Mouse (Mus musculus) neural tube, embryonic 14.5 days (tissue): ENCODE measurements around the gene Gm42669. TPM values are rescaled to one million over a fixed set of nuclear protein-coding genes. Genes with fewer than 3 reads are reported as not detected.

Experiments
- ATAC-seq: fragments of 200-750 bp; cut with Nextera tagmentation; 2 replicates; pipeline ENCODE4 v1.8.0; 2017; ENCODE audit warnings: low read depth, mild to moderate bottlenecking, moderate TSS enrichment, moderate library complexity
- H3K27ac ChIP-seq: fragments of 300-500 bp; sonication (generic); 2 replicates; pipeline ENCODE4 v1.5.1; 2014; ENCODE audit warnings: low read depth, mild to moderate bottlenecking, control low read depth, low read length, moderate library complexity, mixed read lengths
- H3K27me3 ChIP-seq: fragments of 300-500 bp; sonication (generic); 2 replicates; pipeline ENCODE4 v1.6.1; 2014; ENCODE audit warnings: low read length; ENCODE audit not compliant: control insufficient read depth, insufficient read depth
- H3K36me3 ChIP-seq: fragments of 300-500 bp; sonication (generic); 2 replicates; pipeline ENCODE4 v1.6.1; 2014; ENCODE audit warnings: low read length, mixed read lengths; ENCODE audit not compliant: control insufficient read depth, insufficient read depth
- H3K4me1 ChIP-seq: fragments of 300-500 bp; sonication (generic); 2 replicates; pipeline ENCODE4 v1.6.1; 2014; ENCODE audit warnings: low read length; ENCODE audit not compliant: control insufficient read depth, insufficient read depth
- H3K4me2 ChIP-seq: fragments of 300-500 bp; sonication (generic); 2 replicates; pipeline ENCODE4 v1.6.1; 2014; ENCODE audit warnings: mild to moderate bottlenecking, low read depth, low read length, control low read depth
- H3K4me3 ChIP-seq: fragments of 300-500 bp; sonication (generic); 2 replicates; pipeline ENCODE4 v1.5.1; 2014; ENCODE audit warnings: low read depth, low read length, control low read depth, mixed read lengths
- H3K9ac ChIP-seq: fragments of 300-500 bp; sonication (generic); replicated peaks from 2 replicates; pipeline ENCODE4 v1.6.1; 2014; ENCODE audit warnings: low read depth, mild to moderate bottlenecking, control low read depth, low read length, mixed read lengths
- H3K9me3 ChIP-seq: fragments of 300-500 bp; sonication (generic); 2 replicates; pipeline ENCODE4 v1.6.1; 2016; ENCODE audit warnings: low read length; ENCODE audit not compliant: control insufficient read depth
- WGBS: fragments of 180-500 bp; shearing (Covaris S2); extraction: QIAGEN DNeasy Blood & Tissue Kit; methylation state at CpG from one replicate; pipeline ENCODE4 v1.1.7; 2014; 5-methylcytosine and 5-hydroxymethylcytosine counted together
- polyA plus RNA-seq: library from polyadenylated mRNA; unstranded; fragments of >200 nt; fragmentation: Nextera tagmentation; extraction: Ambion mirVana; gene quantifications from 2 replicates; pipeline ENCODE4 v1.2.1, GENCODE M21; 2014

Gene Gm42669
- 1.1 and 1.2 TPM in 2 replicates for polyA plus RNA-seq

DNA sequence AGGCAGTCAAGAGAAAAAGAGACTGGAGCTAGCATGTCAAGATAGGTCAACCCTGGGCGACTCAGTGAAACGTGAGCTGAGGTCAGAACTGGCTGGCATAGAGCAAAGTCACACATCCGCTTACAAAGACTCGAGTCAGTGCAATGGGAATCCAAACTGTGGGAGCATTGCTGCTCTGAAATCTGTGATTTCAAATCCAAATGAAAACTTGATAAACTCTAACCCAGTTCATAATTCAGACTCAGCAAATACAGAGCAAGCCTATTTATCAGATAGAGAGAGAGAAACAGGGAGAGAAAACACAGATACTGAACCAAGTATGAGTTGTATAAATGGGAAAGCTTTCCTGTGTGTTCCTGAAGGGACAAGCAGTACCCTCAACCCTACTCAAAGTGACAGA, at the start of gene Gm42669:
Gm42669 (plus strand) TSS at position 301 of the 400 bp plus-strand sequence.
- H3K9ac ChIP-seq, result no peak within 1 kb of the TSS
- H3K4me1 ChIP-seq, result no peaks in the 10 kb centered on the region
- H3K4me2 ChIP-seq, result no peak within 1 kb of the TSS
- H3K36me3 ChIP-seq, result peaks cover 9% of the 10 kb centered on the region; the same call in 1 of the 2 replicates
- H3K27ac ChIP-seq, result no peak within 1 kb of the TSS
- no peak within 1 kb of the TSS for H3K4me3 ChIP-seq
- ATAC-seq, result no peak
- 85% methylated on average over 4 of the region's 4 CpGs for WGBS
- no peaks in the 10 kb centered on the region for H3K27me3 ChIP-seq
- H3K9me3 ChIP-seq, result no peaks in the 10 kb centered on the region

DNA sequence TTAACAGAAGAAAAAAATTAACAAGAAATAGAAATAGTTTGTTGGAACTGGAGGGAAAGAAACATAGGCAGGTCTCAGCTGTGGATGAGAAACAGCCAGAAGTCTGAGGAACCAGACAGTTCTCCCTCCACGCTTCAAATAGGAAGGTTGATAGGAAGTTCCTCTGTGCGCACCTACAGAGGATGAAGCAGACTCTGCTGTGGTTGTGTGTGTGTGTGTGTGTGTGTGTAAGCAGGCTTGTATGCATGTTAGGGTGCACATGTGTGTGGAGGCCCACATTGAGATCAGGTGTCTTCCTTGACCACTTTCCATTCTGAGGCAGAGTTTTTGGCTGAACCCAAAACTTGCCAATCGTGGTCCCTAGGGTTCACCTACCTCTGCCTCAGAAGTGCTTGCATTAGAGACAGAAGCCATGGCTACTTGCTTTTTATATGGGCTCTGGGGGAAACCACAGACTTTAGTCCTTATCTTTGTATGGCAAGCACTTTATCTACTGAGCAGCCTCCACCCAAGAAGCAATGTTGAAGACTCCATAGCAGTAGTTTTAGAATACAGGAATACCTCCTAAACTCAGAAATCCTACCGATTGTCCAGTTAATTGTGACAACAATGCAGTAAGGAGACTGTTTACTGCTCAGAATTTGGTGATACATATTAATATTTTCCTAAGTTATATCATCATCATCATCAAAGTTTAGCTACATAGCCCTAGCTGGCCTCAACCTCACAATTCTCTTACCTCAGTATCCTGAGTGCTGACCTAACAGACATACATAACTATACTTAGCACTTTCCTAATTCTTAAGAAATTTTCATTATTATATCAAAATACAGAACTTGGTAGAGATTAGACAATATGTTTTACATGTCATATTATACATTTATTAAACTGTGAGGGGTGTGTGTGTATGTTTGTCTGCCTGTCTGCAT, 45.0 kb upstream of the Gm42669 start:
- WGBS, result 93% methylated on average over 4 of the region's 4 CpGs

DNA sequence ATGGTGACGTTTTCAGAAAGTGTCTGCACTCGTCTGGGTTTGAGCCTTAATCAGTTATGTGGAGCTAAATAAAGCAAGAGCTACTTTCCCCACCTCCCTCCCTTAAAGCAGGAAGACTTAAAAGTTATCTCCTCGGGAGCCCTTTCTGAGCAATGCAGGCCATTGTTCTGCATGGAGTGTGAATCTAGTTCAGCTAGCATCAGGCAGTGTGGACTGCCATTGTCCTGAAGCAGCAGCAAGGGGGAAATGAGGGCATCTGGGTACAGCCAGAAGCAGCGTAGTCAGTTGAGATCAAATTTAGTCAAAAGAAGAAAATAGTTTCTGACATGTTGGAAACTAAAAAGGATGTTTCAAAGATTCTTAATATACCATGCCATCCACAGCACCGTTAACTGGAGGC, 40.9 kb upstream of the Gm42669 start:
- no peak overlapping the region for H3K4me2 ChIP-seq
- H3K27me3 ChIP-seq, result no peaks in the 10 kb centered on the region
- WGBS, result 36% methylated on average over 5 of the region's 5 CpGs
- no peak for ATAC-seq
- no peaks in the 10 kb centered on the region for H3K4me1 ChIP-seq
- H3K27ac ChIP-seq, result no peak overlapping the region
- no peak overlapping the region for H3K4me3 ChIP-seq
- H3K9me3 ChIP-seq, result no peaks in the 10 kb centered on the region
- H3K36me3 ChIP-seq, result no peaks in the 10 kb centered on the region
- H3K9ac ChIP-seq, result no peak overlapping the region

More for the DNA sequence above, 45.0 kb upstream of the Gm42669 start:
- no peaks in the 10 kb centered on the region for H3K36me3 ChIP-seq
- ATAC-seq, result no peak
- no peaks in the 10 kb centered on the region for H3K4me1 ChIP-seq
- no peak overlapping the region for H3K4me2 ChIP-seq
- H3K27me3 ChIP-seq, result no peaks in the 10 kb centered on the region
- H3K9me3 ChIP-seq, result no peaks in the 10 kb centered on the region
- H3K4me3 ChIP-seq, result no peak overlapping the region
- no peak overlapping the region for H3K27ac ChIP-seq
- no peak overlapping the region for H3K9ac ChIP-seq

DNA sequence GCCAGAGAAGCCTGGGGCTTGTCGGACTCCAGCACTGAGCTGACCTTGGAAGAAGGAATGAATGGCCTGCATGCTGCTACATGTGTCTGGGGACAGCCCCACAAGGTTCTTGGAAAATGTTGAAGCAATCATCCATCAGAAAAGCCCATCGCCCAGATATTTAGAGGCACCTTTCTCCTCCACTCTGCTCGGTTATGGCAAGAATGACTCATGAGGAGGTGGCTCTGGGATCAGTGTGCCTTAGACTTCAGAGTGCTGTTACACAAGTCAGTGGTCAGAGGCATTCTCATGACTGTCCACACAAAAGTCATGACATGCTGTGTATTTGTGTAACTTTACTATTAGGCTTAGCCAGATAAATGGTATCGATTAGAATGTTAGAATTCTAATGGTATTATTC, 40.3 kb upstream of the Gm42669 start:
- H3K9ac ChIP-seq, result no peak overlapping the region
- WGBS, result 84% methylated on average over 4 of the region's 4 CpGs
- no peak for ATAC-seq
- no peak overlapping the region for H3K4me2 ChIP-seq
- no peaks in the 10 kb centered on the region for H3K36me3 ChIP-seq
- H3K9me3 ChIP-seq, result no peaks in the 10 kb centered on the region
- no peak overlapping the region for H3K27ac ChIP-seq
- H3K27me3 ChIP-seq, result no peaks in the 10 kb centered on the region
- no peaks in the 10 kb centered on the region for H3K4me1 ChIP-seq
- H3K4me3 ChIP-seq, result no peak overlapping the region

DNA sequence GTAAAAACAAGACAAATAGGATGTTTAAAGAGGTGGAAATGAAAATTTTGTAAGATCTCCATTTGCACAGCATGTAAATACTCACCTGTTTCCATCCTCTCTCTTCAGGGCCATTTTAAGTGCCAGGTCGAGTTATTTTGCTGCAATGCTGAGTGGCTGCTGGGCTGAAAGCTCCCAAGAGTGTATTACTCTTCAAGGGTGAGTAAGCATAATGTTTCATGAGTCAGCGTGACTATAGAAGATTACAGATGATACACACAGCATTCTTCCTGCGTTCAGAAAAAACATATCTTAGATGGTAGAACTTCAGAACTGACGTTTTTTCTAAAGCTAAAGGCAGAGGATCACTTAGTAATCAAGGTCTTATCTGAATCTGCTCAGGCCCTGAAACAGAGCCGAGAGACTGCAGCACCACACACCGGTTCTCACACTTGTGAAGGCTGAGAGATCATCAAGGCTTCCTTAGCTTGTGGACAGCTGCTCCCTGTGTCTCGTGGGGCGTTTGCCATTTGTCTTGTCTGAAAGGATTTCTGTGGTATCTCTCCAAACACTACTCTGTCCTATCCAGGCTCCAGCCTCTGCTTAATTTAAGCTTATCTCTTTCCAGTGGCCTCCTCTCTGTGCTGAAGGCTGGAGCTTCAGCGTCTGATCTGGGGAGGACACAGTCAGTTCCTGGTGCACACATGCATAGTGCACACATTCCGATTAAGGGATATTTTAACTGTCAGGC, 36.7 kb upstream of the Gm42669 start:
- no peak overlapping the region for H3K4me3 ChIP-seq
- no peak overlapping the region for H3K9ac ChIP-seq
- H3K9me3 ChIP-seq, result no peaks in the 10 kb centered on the region; the same call in 1 of the 2 replicates
- no peaks in the 10 kb centered on the region for H3K36me3 ChIP-seq
- H3K4me1 ChIP-seq, result no peaks in the 10 kb centered on the region
- ATAC-seq, result no peak
- H3K4me2 ChIP-seq, result no peak overlapping the region
- H3K27me3 ChIP-seq, result no peaks in the 10 kb centered on the region
- no peak overlapping the region for H3K27ac ChIP-seq
- 74% methylated on average over 10 of the region's 10 CpGs for WGBS

DNA sequence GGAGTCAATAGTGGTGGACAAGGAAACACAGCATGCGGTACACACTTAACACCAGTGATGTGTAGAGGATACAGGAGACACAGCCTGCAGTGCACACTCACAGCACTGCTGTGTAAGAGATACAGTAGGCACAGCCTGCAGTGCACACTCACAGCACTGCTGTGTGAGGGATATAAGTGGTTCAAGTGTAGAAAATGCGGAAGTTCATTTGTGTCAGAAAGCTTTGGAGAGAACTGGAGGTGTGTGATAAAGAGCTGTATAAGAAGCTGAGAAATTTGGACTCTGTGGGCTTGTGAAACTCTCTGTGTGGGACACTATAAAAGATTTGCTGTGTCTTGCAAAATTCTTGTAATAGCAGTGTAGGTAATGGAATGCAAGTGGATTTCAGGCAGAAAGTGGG, 27.2 kb upstream of the Gm42669 start:
- no peak overlapping the region for H3K4me3 ChIP-seq
- H3K9ac ChIP-seq, result no peak overlapping the region
- ATAC-seq, result no peak
- no peaks in the 10 kb centered on the region for H3K27me3 ChIP-seq
- no peaks in the 10 kb centered on the region for H3K4me1 ChIP-seq
- H3K36me3 ChIP-seq, result no peaks in the 10 kb centered on the region
- no peak overlapping the region for H3K4me2 ChIP-seq
- H3K9me3 ChIP-seq, result no peaks in the 10 kb centered on the region; the same call in 1 of the 2 replicates
- WGBS, result 93% methylated on average over 2 of the region's 2 CpGs
- no peak overlapping the region for H3K27ac ChIP-seq

DNA sequence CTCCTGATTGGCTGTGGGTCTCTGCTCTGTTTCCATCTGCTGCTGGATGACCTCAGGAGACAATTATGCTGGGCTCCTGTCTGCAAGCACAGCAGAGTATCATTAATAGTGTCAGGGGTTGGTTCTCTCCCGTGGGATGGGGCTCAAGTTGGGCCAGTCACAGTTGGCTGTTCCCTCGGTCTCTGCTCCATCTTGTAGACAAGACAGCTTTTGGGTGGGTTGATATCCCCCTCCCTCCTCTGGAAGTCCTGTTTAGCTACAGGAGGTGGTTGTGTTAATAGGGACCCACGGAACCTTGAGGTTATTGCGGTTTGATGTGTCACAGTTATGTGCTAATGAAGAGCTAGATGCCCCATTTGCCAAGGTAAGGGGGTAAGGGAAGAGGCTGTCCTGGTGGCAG, 18.4 kb upstream of the Gm42669 start:
- WGBS, result 77% methylated on average over 4 of the region's 4 CpGs
- no peak overlapping the region for H3K27ac ChIP-seq

DNA sequence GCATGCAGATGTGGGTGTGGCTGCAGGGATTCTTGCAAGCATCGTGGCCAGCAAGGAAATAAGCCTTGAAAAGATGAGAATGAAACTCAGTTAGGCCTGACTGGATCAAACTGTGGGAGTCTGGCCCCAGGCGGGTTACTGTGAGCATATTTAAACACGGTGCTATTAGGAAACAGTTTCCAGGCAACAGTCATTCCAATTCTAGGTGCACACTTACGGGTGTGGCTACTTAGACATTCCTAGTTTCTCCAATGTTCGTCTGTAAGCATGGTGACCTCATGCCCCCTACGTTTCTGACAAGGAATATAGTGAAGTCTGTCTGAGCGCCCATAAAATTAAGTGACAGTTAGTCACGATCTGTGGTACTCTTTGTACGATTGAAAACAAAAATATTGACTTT, 16.4 kb upstream of the Gm42669 start:
- H3K4me2 ChIP-seq, result no peak overlapping the region
- H3K9me3 ChIP-seq, result no peaks in the 10 kb centered on the region
- H3K4me3 ChIP-seq, result no peak overlapping the region
- H3K4me1 ChIP-seq, result no peaks in the 10 kb centered on the region
- no peak for ATAC-seq
- H3K36me3 ChIP-seq, result no peaks in the 10 kb centered on the region
- no peak overlapping the region for H3K9ac ChIP-seq
- WGBS, result 76% methylated on average over 9 of the region's 9 CpGs
- no peaks in the 10 kb centered on the region for H3K27me3 ChIP-seq
- H3K27ac ChIP-seq, result no peak overlapping the region

More for the DNA sequence above, 18.4 kb upstream of the Gm42669 start:
- H3K9ac ChIP-seq, result no peak overlapping the region
- no peaks in the 10 kb centered on the region for H3K27me3 ChIP-seq
- no peaks in the 10 kb centered on the region for H3K9me3 ChIP-seq
- ATAC-seq, result no peak
- H3K36me3 ChIP-seq, result no peaks in the 10 kb centered on the region
- H3K4me2 ChIP-seq, result no peak overlapping the region
- no peaks in the 10 kb centered on the region for H3K4me1 ChIP-seq
- H3K4me3 ChIP-seq, result no peak overlapping the region

DNA sequence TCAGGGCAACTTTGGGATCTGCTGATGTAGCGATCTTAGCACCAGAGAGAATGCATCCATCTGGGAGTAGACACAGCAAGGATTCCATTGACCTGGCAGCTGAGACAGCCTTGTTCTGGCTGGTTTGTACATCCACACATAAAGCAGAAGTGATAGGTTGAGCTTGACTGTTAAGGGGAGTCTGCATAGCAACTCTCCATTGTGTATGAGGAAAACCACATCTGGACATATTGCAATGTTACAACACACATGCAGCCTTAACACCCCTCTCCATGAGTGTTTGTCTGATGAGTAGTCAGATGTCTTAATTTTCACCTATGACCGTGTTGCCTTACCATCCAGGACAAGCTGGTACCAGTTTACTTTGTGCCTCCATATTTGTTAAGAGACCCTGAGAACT, 14.9 kb upstream of the Gm42669 start:
- Histone ChIP-seq H3K27me3 (no peaks in the 10 kb centered on the region), H3K9ac (no peak overlapping the region), H3K36me3 (no peaks in the 10 kb centered on the region), H3K4me2 (no peak overlapping the region), H3K4me3 (no peak overlapping the region), H3K4me1 (peaks cover under 1% of the 10 kb centered on the region; the same call in 1 of the 2 replicates), H3K9me3 (no peaks in the 10 kb centered on the region), H3K27ac (no peak overlapping the region)
- 91% methylated on average over 2 of the region's 2 CpGs for WGBS
- no peak for ATAC-seq
